9 mouse cellular contexts compared by ENCODE assay signal in the genomic region with DNA sequence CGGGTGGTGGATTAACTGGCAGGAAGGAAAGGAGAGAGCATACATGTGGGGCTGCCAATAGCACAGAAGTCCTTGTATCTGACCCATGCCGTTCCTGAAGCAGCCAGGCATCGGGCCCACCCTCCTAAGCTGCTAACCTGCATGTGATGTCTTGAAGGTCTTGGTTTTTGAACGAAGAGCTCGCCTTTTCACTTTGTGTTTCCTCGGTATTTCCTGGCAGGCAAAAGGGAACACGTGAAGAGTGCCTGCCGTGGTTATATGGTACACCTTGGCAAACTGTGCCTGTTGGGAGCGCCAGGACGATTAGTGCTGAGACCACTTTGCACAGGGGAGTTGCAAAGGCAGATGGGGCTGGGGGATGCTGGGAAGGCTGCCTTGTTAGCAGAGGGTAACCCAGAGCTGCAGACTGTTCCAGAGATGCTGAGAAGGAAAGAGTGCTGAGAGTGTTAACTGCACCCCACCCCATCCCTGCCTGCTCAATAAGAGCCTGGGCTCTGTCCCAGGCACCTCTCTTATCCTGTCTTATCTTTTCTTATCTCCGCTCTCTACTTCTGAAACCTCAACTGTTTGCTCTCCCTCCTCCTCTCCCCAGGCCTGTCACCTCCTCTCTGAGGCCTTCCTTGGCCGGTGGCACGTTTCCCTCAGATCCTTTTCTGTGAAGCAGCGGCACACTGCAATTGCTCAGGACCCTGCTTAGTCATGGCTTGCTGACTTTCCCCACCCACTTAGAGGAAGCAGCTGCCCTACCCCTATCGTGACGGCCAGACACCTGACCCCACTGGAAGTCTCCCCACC. TPM values are rescaled to one million over a fixed set of nuclear protein-coding genes. Genes with fewer than 3 reads are reported as not detected.
DNase-seq lines count a peak whose midpoint lies in the region; ATAC-seq and TF ChIP-seq lines count a peak whose summit lies in the region.
"Had no signal": no experiment of that assay in that cellular context is flagged by ENCODE, and none has a peak within 500 bp of the region (broad histone marks: within the 10 kb centered on the region; RNA-seq: fewer than 3 reads in every experiment).

No protein-coding gene starts in this region.

- DNase-seq in embryo, embryonic 9.5 days (ENCODE audit: extremely low spot score) = peak; percentile 19
- no peak for DNase-seq in embryo, embryonic 10.5 days (ENCODE audit: low spot score)
- DNase-seq in spleen, adult 2 months (ENCODE audit: low read depth in 1 of 2, low spot score in 2 of 2) = peak in 1 of 2 experiments; percentile 31
- no peak for DNase-seq in spleen, adult 18-20 months
- DNase-seq in urinary bladder, postnatal 10 days (ENCODE audit: low spot score) = no peak
- DNase-seq in adrenal gland, postnatal 4 days (ENCODE audit: low spot score in 2 of 2) = no peak

- no peak for TF ChIP-seq CTCF in spleen, adult 2 months (IDR thresholded peaks at IDR 0.05; ENCODE audit: extremely low read depth, insufficient read depth, insufficient read length, insufficient replicate concordance)

- peak overlapping the region; percentile 10; the same call in 1 of the 2 replicates for H3K4me3 ChIP-seq in spleen, adult 2 months (ENCODE audit: extremely low read depth, insufficient read depth, insufficient read length)
- no peak overlapping the region for H3K4me3 ChIP-seq in intestine, embryonic 16.5 days (ENCODE audit: low read length)
- H3K4me3 ChIP-seq in stomach, embryonic 16.5 days (replicated peaks; ENCODE audit: low read length) = no peak overlapping the region
- H3K4me3 ChIP-seq: midbrain, embryonic 13.5 days had no signal

- WGBS in spleen, adult 2 months = 23% methylated on average over 16 of the region's 16 CpGs
- 38% methylated on average over 16 of the region's 16 CpGs for WGBS in intestine, embryonic 16.5 days
- 36% methylated on average over 16 of the region's 16 CpGs for WGBS in stomach, embryonic 16.5 days

- no peaks in the 10 kb centered on the region for H3K9me3 ChIP-seq in intestine, embryonic 16.5 days (ENCODE audit: control insufficient read depth, low read length)
- H3K9me3 ChIP-seq in stomach, embryonic 16.5 days (replicated peaks; ENCODE audit: control insufficient read depth, low read length) = no peaks in the 10 kb centered on the region
- H3K9me3 ChIP-seq: midbrain, embryonic 13.5 days had no signal

- TF ChIP-seq POLR2A in spleen, adult 2 months (IDR thresholded peaks at IDR 0.05; ENCODE audit: low read depth, low read length) = no peak

- peaks cover 24% of the 10 kb centered on the region; the same call in 1 of the 2 replicates for H3K4me1 ChIP-seq in spleen, adult 2 months (ENCODE audit: control insufficient read depth, insufficient read depth, insufficient read length)
- peaks cover 41% of the 10 kb centered on the region for H3K4me1 ChIP-seq in intestine, embryonic 16.5 days (ENCODE audit: control insufficient read depth, insufficient read depth, low read length)
- H3K4me1 ChIP-seq in stomach, embryonic 16.5 days (ENCODE audit: control insufficient read depth, insufficient read depth, low read length) = peaks cover 23% of the 10 kb centered on the region

- 0 out of 2 replicates have a peak overlapping the region, but pooled peaks have one; percentile 3 for H3K4me2 ChIP-seq in intestine, embryonic 16.5 days (ENCODE audit: low read depth, low read length)
- no peak overlapping the region for H3K4me2 ChIP-seq in stomach, embryonic 16.5 days (ENCODE audit: low read depth, low read length)
- H3K4me2 ChIP-seq: midbrain, embryonic 13.5 days had no signal

- peak; percentile 66 for ATAC-seq in intestine, embryonic 16.5 days
- peak; percentile 57 for ATAC-seq in stomach, embryonic 16.5 days (ENCODE audit: insufficient read depth, low FRiP score)
- ATAC-seq: midbrain, embryonic 13.5 days had no signal

- H3K36me3 ChIP-seq in spleen, adult 2 months (ENCODE audit: control insufficient read depth, insufficient read depth, low read length) = no peaks in the 10 kb centered on the region
- no peaks in the 10 kb centered on the region for H3K36me3 ChIP-seq in intestine, embryonic 16.5 days (ENCODE audit: control insufficient read depth, insufficient read depth, low read length)
- no peaks in the 10 kb centered on the region for H3K36me3 ChIP-seq in stomach, embryonic 16.5 days (ENCODE audit: control insufficient read depth, insufficient read depth, low read length)
- H3K36me3 ChIP-seq: midbrain, embryonic 13.5 days had no signal

- no peak overlapping the region for H3K27ac ChIP-seq in spleen, adult 2 months (ENCODE audit: insufficient read depth, low read length)
- peak overlapping the region; percentile 23 for H3K27ac ChIP-seq in intestine, embryonic 16.5 days (ENCODE audit: low read length)
- H3K27ac ChIP-seq in stomach, embryonic 16.5 days (ENCODE audit: low read length) = peak overlapping the region; percentile 21; the same call in 1 of the 2 replicates
- H3K27ac ChIP-seq: midbrain, embryonic 13.5 days had no signal

- peak overlapping the region; percentile 1; the same call in 1 of the 2 replicates for H3K9ac ChIP-seq in intestine, embryonic 16.5 days (ENCODE audit: low read depth, low read length)
- H3K9ac ChIP-seq in stomach, embryonic 16.5 days (ENCODE audit: low read length) = peak overlapping the region; percentile 9; the same call in 1 of the 2 replicates
- H3K9ac ChIP-seq: midbrain, embryonic 13.5 days had no signal

- no peaks in the 10 kb centered on the region for H3K27me3 ChIP-seq in spleen, adult 2 months (ENCODE audit: control insufficient read depth, insufficient read depth, low read length)
- H3K27me3 ChIP-seq in intestine, embryonic 16.5 days (replicated peaks; ENCODE audit: control insufficient read depth, insufficient read depth, low read length) = no peaks in the 10 kb centered on the region
- no peaks in the 10 kb centered on the region for H3K27me3 ChIP-seq in stomach, embryonic 16.5 days (ENCODE audit: control insufficient read depth, insufficient read depth, low read length)

RNA-seq across cellular contexts. Expression of a gene that starts 13.0 kb away (rescaled TPM):
- polyA plus RNA-seq in spleen, adult 2 months (2012; rRNA removed) = 17.5 and 22.4 TPM in 2 replicates
- 12.5 and 12.7 TPM in 2 replicates for polyA plus RNA-seq in intestine, embryonic 16.5 days (2015; fragmentation: Nextera tagmentation; extraction: Ambion mirVana)
- polyA plus RNA-seq in stomach, embryonic 16.5 days (2015; fragmentation: Nextera tagmentation; extraction: Ambion mirVana) = 14.4 and 17.1 TPM in 2 replicates
- total RNA-seq in adrenal gland, postnatal 4 days (2021) = 10 to 100 TPM; 26.2 TPM
